Mouse (Mus musculus) cortical plate, adult 2 months (tissue): ENCODE data around the gene Gm7876. TPM values are rescaled to one million over a fixed set of nuclear protein-coding genes. Genes with fewer than 3 reads are reported as not detected.
"Not testable (repeated sequence)": the region's sequence is repeated elsewhere in the genome, so short reads cannot be mapped to it uniquely, and the experiment has no call there.

Source experiments
- H3K27ac ChIP-seq: fragments of 200-500 bp; 2 replicates; pipeline ENCODE4 v1.5.1; 2012; ENCODE audit warnings: low read length, control low read depth, inconsistent platforms; ENCODE audit not compliant: insufficient read depth
- H3K4me1 ChIP-seq: fragments of 200-500 bp; 2 replicates; pipeline ENCODE4 v1.6.1; 2011; ENCODE audit warnings: low read length; ENCODE audit not compliant: control insufficient read depth, insufficient read depth
- H3K4me3 ChIP-seq: fragments of 200-500 bp; 2 replicates; pipeline ENCODE4 v1.5.1; 2011; ENCODE audit warnings: mild to moderate bottlenecking, low read length, control low read depth; ENCODE audit not compliant: insufficient read depth
- polyA plus RNA-seq: library from polyadenylated mRNA; depleted of rRNA; stranded (reverse); fragments of >200 nt; gene quantifications from 2 replicates; pipeline ENCODE4 v1.2.3, GENCODE M21; 2012; rRNA removed

Gm7876 gene
- polyA plus RNA-seq, result 0.21 TPM in 1 of 2 replicates, not detected in the other

DNA sequence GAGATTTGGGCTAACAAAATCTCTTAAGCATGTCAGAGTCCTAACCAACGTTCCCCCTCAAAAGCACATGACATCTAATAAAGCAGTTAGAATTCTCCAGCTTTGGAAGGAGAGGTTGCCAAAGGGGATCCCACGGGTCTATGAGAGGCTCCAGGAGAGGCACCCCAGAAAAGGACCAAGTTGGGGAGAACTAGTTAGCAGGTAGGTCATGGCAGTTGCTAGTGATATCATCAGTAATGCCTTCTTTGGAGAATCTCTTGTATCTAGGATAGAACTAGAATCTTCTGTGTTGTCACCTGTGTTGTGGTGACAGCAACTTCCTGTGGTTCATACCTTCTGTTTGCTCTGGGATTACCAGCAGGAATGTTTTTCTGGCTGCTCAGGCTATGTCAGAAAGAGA lies at the start of gene Gm7876:
TSS of gene Gm7876 (plus strand) at position 301 of the 400 bp plus-strand sequence.
- not testable (repeated sequence) for H3K4me3 ChIP-seq, H3K27ac ChIP-seq, H3K4me1 ChIP-seq

DNA sequence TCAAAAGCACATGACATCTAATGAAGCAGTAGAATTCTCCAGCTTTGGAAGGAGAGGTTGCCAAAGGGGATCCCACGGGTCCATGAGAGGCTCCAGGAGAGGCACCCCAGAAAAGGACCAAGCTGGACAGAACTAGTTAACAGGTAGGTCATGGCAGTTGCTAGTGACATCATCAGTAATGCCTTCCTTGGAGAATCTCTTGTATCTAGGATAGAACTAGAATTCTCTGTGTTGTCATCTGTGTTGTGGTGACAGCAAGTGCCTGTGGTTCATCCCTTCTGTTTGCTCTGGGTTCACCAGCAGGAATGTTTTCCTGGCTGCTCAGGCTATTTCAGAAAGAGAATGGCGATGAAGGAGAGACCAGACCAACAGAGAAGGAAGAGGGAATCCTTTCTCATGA lies 45.1 kb upstream of the Gm7876 start, which contains the start of gene Gm3239:
TSS of gene Gm3239 (plus strand) at position 301 of the 400 bp plus-strand sequence.
- not testable (repeated sequence) for H3K27ac ChIP-seq, H3K4me3 ChIP-seq, H3K4me1 ChIP-seq

DNA sequence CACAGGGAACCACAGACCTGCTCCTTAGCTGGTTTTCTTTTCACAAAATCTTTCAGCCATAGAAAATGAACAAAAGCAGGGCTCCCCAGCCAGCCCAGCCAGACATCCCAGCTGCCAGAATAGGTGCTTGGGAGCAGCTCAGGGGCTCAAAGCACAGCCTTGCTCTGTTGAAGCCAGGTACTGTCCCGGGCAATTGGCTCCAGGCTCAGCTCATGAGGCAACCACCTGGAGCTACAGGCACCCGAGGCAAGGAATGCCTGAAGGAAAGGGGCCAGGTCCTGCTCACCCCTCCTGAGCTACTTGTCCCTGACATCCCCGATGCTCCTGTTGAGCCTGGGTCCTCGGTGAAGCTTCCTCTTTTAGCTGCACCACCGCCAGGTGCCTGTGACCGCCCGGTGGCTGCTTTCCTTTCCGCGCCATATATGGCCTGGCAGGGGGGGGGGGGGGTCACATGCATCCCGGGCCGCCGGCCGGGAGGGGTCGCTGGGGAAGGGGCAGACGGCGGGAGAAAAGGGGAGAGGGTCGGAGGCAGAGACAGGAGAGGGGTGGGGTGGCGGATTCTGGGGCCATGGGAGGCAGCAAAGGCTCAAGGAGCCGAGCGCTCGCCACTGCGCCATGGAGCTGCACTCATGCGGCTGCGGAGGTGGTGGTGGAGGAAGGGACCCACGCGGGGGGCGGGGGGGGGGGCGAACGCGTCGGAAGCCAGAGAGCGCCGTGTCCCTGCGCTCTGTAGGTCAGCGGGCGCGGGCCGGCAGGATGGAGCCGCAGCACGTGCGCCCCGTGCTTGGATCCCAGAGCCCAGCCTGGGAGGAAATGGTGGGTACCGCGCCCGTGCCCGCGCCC lies 17.2 kb downstream of the Gm7876 start, which contains the start of gene Gm3252:
TSS of gene Gm3252 (plus strand) at position 738 of the 843 bp plus-strand sequence.
- H3K4me1 ChIP-seq, H3K27ac ChIP-seq, H3K4me3 ChIP-seq: not testable (repeated sequence)

Other genes with a start within 250 kb of the Gm7876 start
- gene Gm3182, start 227.5 kb upstream of the Gm7876 start, polyA plus RNA-seq, result 0.06 and 0.08 TPM in 2 replicates
- gene Gm3047, start 153.8 kb upstream of the Gm7876 start, polyA plus RNA-seq, result not detected in 2 replicates
- 0.30 and 0.40 TPM in 2 replicates for gene Gm8159, start 76.9 kb upstream of the Gm7876 start, polyA plus RNA-seq
- gene Gm3239, start 45.0 kb upstream of the Gm7876 start, polyA plus RNA-seq, result 0.98 and 1.2 TPM in 2 replicates
- gene Gm3252, start 17.5 kb downstream of the Gm7876 start, polyA plus RNA-seq, result 1.4 TPM in 2 replicates
- not detected in 2 replicates for gene Gm9602, start 67.1 kb downstream of the Gm7876 start, polyA plus RNA-seq
- gene Gm3269, start 128.9 kb downstream of the Gm7876 start, polyA plus RNA-seq, result not detected in 2 replicates
- gene Gm3264, start 146.3 kb downstream of the Gm7876 start, polyA plus RNA-seq, result 0.76 TPM in 1 of 2 replicates, not detected in the other
- gene Gm3278, start 183.2 kb downstream of the Gm7876 start, polyA plus RNA-seq, result 0.08 TPM in 1 of 2 replicates, not detected in the other